ENCODE assay signal across 23 mouse cellular contexts in the genomic region with DNA sequence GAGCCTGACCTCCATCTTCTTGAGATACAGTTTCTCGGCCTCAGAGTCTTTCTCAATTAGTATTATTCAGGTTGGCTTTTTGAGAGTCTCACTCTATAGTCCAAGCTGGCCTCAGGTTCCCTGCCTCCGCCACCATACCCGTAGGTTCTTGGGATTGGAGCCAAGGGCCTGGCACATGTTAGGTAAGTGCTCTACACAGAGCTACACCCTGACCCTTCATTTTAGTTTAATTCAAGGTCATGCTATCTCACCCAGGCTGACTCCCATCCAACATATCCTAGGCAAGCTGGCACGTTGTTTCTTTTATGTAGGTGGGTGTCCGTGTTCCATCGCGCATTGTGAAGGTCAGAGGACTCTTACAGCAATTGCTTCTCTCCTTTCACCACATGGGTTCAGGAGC. TPM values are rescaled to one million over a fixed set of nuclear protein-coding genes. Genes with fewer than 3 reads are reported as not detected.
DNase-seq lines count a peak whose midpoint lies in the region; ATAC-seq and TF ChIP-seq lines count a peak whose summit lies in the region.
"Had no signal": no experiment of that assay in that cellular context is flagged by ENCODE, and none has a peak within 500 bp of the region (broad histone marks: within the 10 kb centered on the region; RNA-seq: fewer than 3 reads in every experiment).

No protein-coding gene starts in this region.

- no peak for DNase-seq in embryonic facial prominence, embryonic 10.5 days (ENCODE audit: low spot score)
- peak; percentile 75 for DNase-seq in testis, postnatal 14 days (ENCODE audit: low spot score)
- DNase-seq in retina, postnatal 1 day: no peak
- no peak for DNase-seq in Muller cell, postnatal 12 days (ENCODE audit: inconsistent ontology term)
- DNase-seq: adrenal gland, adult 8-10 months; adrenal gland, postnatal 14 days; cerebellum, adult 18-20 months; cerebellum, adult 8-10 months; cerebellum, postnatal 14 days; cerebellum, postnatal 36 days; embryo, embryonic 11 days had no signal

- H3K4me2 ChIP-seq in embryonic facial prominence, embryonic 13.5 days: no peak overlapping the region
- H3K4me2 ChIP-seq: embryonic facial prominence, embryonic 12.5 days; embryonic facial prominence, embryonic 15.5 days; forebrain, embryonic 12.5 days had no signal

- peaks cover 7% of the 10 kb centered on the region; the same call in 1 of the 2 replicates for H3K4me1 ChIP-seq in embryonic facial prominence, embryonic 13.5 days
- peaks cover 15% of the 10 kb centered on the region for H3K4me1 ChIP-seq in embryonic facial prominence, embryonic 10.5 days
- peaks cover 65% of the 10 kb centered on the region for H3K4me1 ChIP-seq in E14TG2a.4 (replicated peaks; ENCODE audit: low read depth, low read length)
- H3K4me1 ChIP-seq in testis, adult 2 months (ENCODE audit: control insufficient read depth, insufficient read depth, low read length): peaks cover 6% of the 10 kb centered on the region

- no peak overlapping the region for H3K4me3 ChIP-seq in embryonic facial prominence, embryonic 13.5 days
- no peak overlapping the region for H3K4me3 ChIP-seq in embryonic facial prominence, embryonic 10.5 days
- H3K4me3 ChIP-seq in E14TG2a.4 (replicated peaks; ENCODE audit: low read length): peak overlapping the region; percentile 52
- H3K4me3 ChIP-seq in testis, adult 2 months (ENCODE audit: control insufficient read depth, low read depth, low read length): no peak overlapping the region
- H3K4me3 ChIP-seq: embryonic facial prominence, embryonic 12.5 days; embryonic facial prominence, embryonic 15.5 days; erythroblast, embryonic 14.5 days; forebrain, embryonic 10.5 days; forebrain, embryonic 12.5 days had no signal

- ATAC-seq in embryonic facial prominence, embryonic 13.5 days (ENCODE audit: insufficient number of reproducible peaks, insufficient read depth, low FRiP score, low TSS enrichment, low read depth): no peak
- ATAC-seq: forebrain, embryonic 14.5 days; forebrain, embryonic 16.5 days had no signal

- H3K9me3 ChIP-seq in embryonic facial prominence, embryonic 13.5 days: no peaks in the 10 kb centered on the region
- no peaks in the 10 kb centered on the region for H3K9me3 ChIP-seq in embryonic facial prominence, embryonic 10.5 days
- no peaks in the 10 kb centered on the region for H3K9me3 ChIP-seq in E14TG2a.4 (ENCODE audit: low read length)
- H3K9me3 ChIP-seq: embryonic facial prominence, embryonic 12.5 days; embryonic facial prominence, embryonic 15.5 days; forebrain, embryonic 10.5 days; forebrain, embryonic 12.5 days; G1E had no signal

- TF ChIP-seq CTCF in E14TG2a.4 (conservative IDR thresholded peaks at IDR 0.05; ENCODE audit: low read length): no peak; the same call in 1 of the 2 replicates
- TF ChIP-seq CTCF in testis, adult 2 months (IDR thresholded peaks at IDR 0.05; ENCODE audit: control insufficient read depth, insufficient read depth, insufficient replicate concordance, low read depth, low read length): no peak

- peaks cover 49% of the 10 kb centered on the region for H3K36me3 ChIP-seq in embryonic facial prominence, embryonic 13.5 days
- H3K36me3 ChIP-seq in embryonic facial prominence, embryonic 10.5 days (replicated peaks): peaks cover 45% of the 10 kb centered on the region
- H3K36me3 ChIP-seq in E14TG2a.4 (ENCODE audit: insufficient read depth, low read length): peaks cover 52% of the 10 kb centered on the region
- no peaks in the 10 kb centered on the region for H3K36me3 ChIP-seq in testis, adult 2 months (ENCODE audit: control insufficient read depth, insufficient read depth, low read length)

- no peaks in the 10 kb centered on the region for H3K27me3 ChIP-seq in embryonic facial prominence, embryonic 13.5 days
- H3K27me3 ChIP-seq in embryonic facial prominence, embryonic 10.5 days (replicated peaks; ENCODE audit: low read depth, poor library complexity, severe bottlenecking): no peaks in the 10 kb centered on the region
- H3K27me3 ChIP-seq in E14TG2a.4 (ENCODE audit: insufficient read depth, low read length): no peaks in the 10 kb centered on the region
- no peaks in the 10 kb centered on the region for H3K27me3 ChIP-seq in testis, adult 2 months (ENCODE audit: control insufficient read depth, insufficient read depth, low read length)
- H3K27me3 ChIP-seq: embryonic facial prominence, embryonic 12.5 days; embryonic facial prominence, embryonic 15.5 days; forebrain, embryonic 12.5 days had no signal

- no peak overlapping the region for H3K27ac ChIP-seq in embryonic facial prominence, embryonic 13.5 days
- H3K27ac ChIP-seq in embryonic facial prominence, embryonic 10.5 days (replicated peaks): no peak overlapping the region
- peak overlapping the region; percentile 42 for H3K27ac ChIP-seq in testis, adult 2 months (ENCODE audit: control insufficient read depth, insufficient read depth, low read depth, low read length)
- H3K27ac ChIP-seq: embryonic facial prominence, embryonic 12.5 days; embryonic facial prominence, embryonic 15.5 days; forebrain, embryonic 10.5 days; forebrain, embryonic 12.5 days had no signal

- H3K9ac ChIP-seq in embryonic facial prominence, embryonic 13.5 days: 0 out of 2 replicates have a peak overlapping the region, but pooled peaks have one; percentile 44
- H3K9ac ChIP-seq: embryonic facial prominence, embryonic 12.5 days; embryonic facial prominence, embryonic 15.5 days; forebrain, embryonic 12.5 days had no signal

- WGBS in embryonic facial prominence, embryonic 13.5 days: 94% methylated on average over 7 of the region's 7 CpGs
- WGBS in embryonic facial prominence, embryonic 10.5 days: 93% methylated on average over 7 of the region's 7 CpGs

- no peak for TF ChIP-seq POLR2A in testis, adult 2 months (IDR thresholded peaks at IDR 0.05; ENCODE audit: control insufficient read depth, low read depth, low read length)

RNA-seq across cellular contexts. Expression of gene Rab4b, which starts 3.8 kb away (rescaled TPM):
- 72.2 and 74.2 TPM in 2 replicates for polyA plus RNA-seq in embryonic facial prominence, embryonic 13.5 days (2015; fragmentation: Nextera tagmentation; extraction: Ambion mirVana)
- polyA plus RNA-seq in embryonic facial prominence, embryonic 10.5 days (2016; fragmentation: Nextera tagmentation; extraction: Ambion mirVana): 60.0 and 63.1 TPM in 2 replicates
- polyA plus RNA-seq in testis, adult 2 months (2012; rRNA removed): 64.5 and 65.1 TPM in 2 replicates

RNA-seq across cellular contexts. Expression of gene Gm21983, which starts 6.0 kb away (rescaled TPM):
- 2.2 and 5.2 TPM in 2 replicates for polyA plus RNA-seq in embryonic facial prominence, embryonic 13.5 days (2015; fragmentation: Nextera tagmentation; extraction: Ambion mirVana)
- 1.3 TPM in 1 of 2 replicates, not detected in the other for polyA plus RNA-seq in embryonic facial prominence, embryonic 10.5 days (2016; fragmentation: Nextera tagmentation; extraction: Ambion mirVana)
- not detected in 2 replicates for polyA plus RNA-seq in testis, adult 2 months (2012; rRNA removed)
- polyA plus RNA-seq: brain, embryonic 14.5 days; erythroblast, embryonic 14.5 days; forebrain, embryonic 10.5 days; forebrain, embryonic 12.5 days; forebrain, embryonic 14.5 days; forebrain, embryonic 16.5 days; G1E had no signal

RNA-seq across cellular contexts. Expression of gene Mia, which starts 6.1 kb away (rescaled TPM):
- polyA plus RNA-seq in embryonic facial prominence, embryonic 13.5 days (2015; fragmentation: Nextera tagmentation; extraction: Ambion mirVana): 60.5 and 96.6 TPM in 2 replicates
- polyA plus RNA-seq in embryonic facial prominence, embryonic 10.5 days (2016; fragmentation: Nextera tagmentation; extraction: Ambion mirVana): 0.62 and 1.5 TPM in 2 replicates
- 6.9 and 7.8 TPM in 2 replicates for polyA plus RNA-seq in testis, adult 2 months (2012; rRNA removed)
- polyA plus RNA-seq: erythroblast, embryonic 14.5 days had no signal

RNA-seq across cellular contexts. Expression of gene Egln2, which starts 8.3 kb away (rescaled TPM):
- polyA plus RNA-seq in embryonic facial prominence, embryonic 13.5 days (2015; fragmentation: Nextera tagmentation; extraction: Ambion mirVana): 69.2 and 77.7 TPM in 2 replicates
- polyA plus RNA-seq in embryonic facial prominence, embryonic 10.5 days (2016; fragmentation: Nextera tagmentation; extraction: Ambion mirVana): 77.5 and 81.3 TPM in 2 replicates
- polyA plus RNA-seq in testis, adult 2 months (2012; rRNA removed): 622 and 747 TPM in 2 replicates

RNA-seq across cellular contexts. Expression of gene BC024978, which starts 20.7 kb away (rescaled TPM):
- 4.1 and 4.5 TPM in 2 replicates for polyA plus RNA-seq in embryonic facial prominence, embryonic 13.5 days (2015; fragmentation: Nextera tagmentation; extraction: Ambion mirVana)
- polyA plus RNA-seq in embryonic facial prominence, embryonic 10.5 days (2016; fragmentation: Nextera tagmentation; extraction: Ambion mirVana): 4.3 and 4.7 TPM in 2 replicates
- 44.3 TPM in 2 replicates for polyA plus RNA-seq in testis, adult 2 months (2012; rRNA removed)
